Mouse (Mus musculus) testis, adult 2 months (tissue): Measurements from ENCODE around the gene Fam83g.

Source experiments
- CTCF ChIP-seq: fragments of 200-500 bp; IDR thresholded peaks from 2 replicates; pipeline ENCODE4 v1.5.1; 2012; ENCODE audit warnings: low read depth, mild to moderate bottlenecking, inconsistent platforms, low read length, moderate library complexity; ENCODE audit not compliant: control insufficient read depth, insufficient read depth, insufficient replicate concordance
- POLR2A ChIP-seq: fragments of 200-500 bp; IDR thresholded peaks from 2 replicates; pipeline ENCODE4 v1.6.1; 2012; ENCODE audit warnings: low read depth, mild to moderate bottlenecking, inconsistent platforms, low read length, moderate library complexity; ENCODE audit not compliant: control insufficient read depth

DNA sequence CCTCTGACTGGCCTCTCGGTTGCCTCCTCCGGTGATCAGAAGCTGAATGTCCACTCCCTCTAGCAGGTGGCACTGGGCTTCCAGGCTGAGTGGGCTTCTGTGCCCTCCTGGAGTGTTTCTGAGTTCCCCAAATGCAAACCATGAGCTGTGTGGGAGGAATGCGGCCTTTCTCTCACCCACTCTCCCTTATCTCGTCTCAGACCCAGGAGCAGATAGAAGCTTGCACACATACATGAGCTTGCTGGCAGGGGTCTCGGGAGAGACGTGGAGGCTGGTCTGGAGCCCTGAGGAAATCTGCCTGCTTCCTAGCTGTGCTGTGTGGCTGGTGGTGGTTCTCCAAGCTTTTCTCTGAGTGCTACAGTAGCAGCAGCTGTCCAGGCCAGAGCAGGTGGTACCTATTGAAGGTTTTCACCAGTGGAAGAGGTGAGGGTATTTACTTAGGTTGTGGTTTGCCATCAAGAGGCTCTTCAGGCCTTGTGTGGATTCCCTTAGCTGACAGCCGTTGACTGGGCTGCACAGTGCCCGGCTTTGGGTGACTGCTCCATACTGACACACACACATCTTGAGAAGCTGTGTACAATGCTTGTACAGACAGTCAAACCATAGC, 1.3 kb downstream of the Fam83g start:
- no peak for TF ChIP-seq POLR2A
- TF ChIP-seq CTCF, result no peak
